Mouse (Mus musculus): ENCODE measurements around the gene Ak5. TPM values are rescaled to one million over a fixed set of nuclear protein-coding genes. Genes with fewer than 3 reads are reported as not detected.

Gene Ak5
- polyA plus RNA-seq, 1 experiment, result 9.7 TPM

- Histone ChIP-seq H3K27ac (ENCODE audit: insufficient read depth, low read length) (no peak overlapping the region), H3K27me3 (ENCODE audit: control insufficient read depth, insufficient read depth, low read length) (no peaks in the 10 kb centered on the region), H3K4me1 (ENCODE audit: control insufficient read depth, insufficient read depth, low read length) (no peaks in the 10 kb centered on the region), H3K4me3 (replicated peaks; ENCODE audit: insufficient read depth, low read depth, low read length) (no peak overlapping the region)
- DNase-seq, result no peak
- WGBS, result 98% methylated on average over 4 of the region's 4 CpGs
- TF ChIP-seq CTCF (IDR thresholded peaks at IDR 0.05; ENCODE audit: borderline replicate concordance, insufficient read depth, low read depth, low read length) (no peak), POLR2A (IDR thresholded peaks at IDR 0.05; ENCODE audit: borderline replicate concordance, insufficient read depth, low read length) (no peak)
Observed at GRCm38 (mm10) chr3:152442795-152443194, 225.4 kb downstream of the Ak5 start.

GRCm38 (mm10) chr3:152438068-152438467, 230.1 kb downstream of the Ak5 start:
- TF ChIP-seq POLR2A (IDR thresholded peaks at IDR 0.05; ENCODE audit: borderline replicate concordance, insufficient read depth, low read length) (no peak), CTCF (IDR thresholded peaks at IDR 0.05; ENCODE audit: borderline replicate concordance, insufficient read depth, low read depth, low read length) (no peak)
- no peak overlapping the region for H3K27ac ChIP-seq (ENCODE audit: insufficient read depth, low read length)
- H3K27me3 ChIP-seq (ENCODE audit: control insufficient read depth, insufficient read depth, low read length), result no peaks in the 10 kb centered on the region
- no peak for DNase-seq
- WGBS, result 95% methylated on average over 7 of the region's 7 CpGs
- no peak overlapping the region for H3K4me3 ChIP-seq (replicated peaks; ENCODE audit: insufficient read depth, low read depth, low read length)
- no peaks in the 10 kb centered on the region for H3K4me1 ChIP-seq (ENCODE audit: control insufficient read depth, insufficient read depth, low read length)

GRCm38 (mm10) chr3:152435590-152435989, 232.6 kb downstream of the Ak5 start:
- Histone ChIP-seq H3K4me1 (ENCODE audit: control insufficient read depth, insufficient read depth, low read length) (no peaks in the 10 kb centered on the region), H3K4me3 (replicated peaks; ENCODE audit: insufficient read depth, low read depth, low read length) (no peak overlapping the region), H3K27me3 (ENCODE audit: control insufficient read depth, insufficient read depth, low read length) (0 out of 2 replicates have a peak, but pooled peaks cover 1% of the 10 kb centered on the region), H3K27ac (ENCODE audit: insufficient read depth, low read length) (no peak overlapping the region)
- DNase-seq, result no peak
- TF ChIP-seq POLR2A (IDR thresholded peaks at IDR 0.05; ENCODE audit: borderline replicate concordance, insufficient read depth, low read length), result no peak
- TF ChIP-seq CTCF (IDR thresholded peaks at IDR 0.05; ENCODE audit: borderline replicate concordance, insufficient read depth, low read depth, low read length), result no peak

GRCm38 (mm10) chr3:152432677-152433076, 235.5 kb downstream of the Ak5 start:
- Histone ChIP-seq H3K27ac (ENCODE audit: insufficient read depth, low read length) (no peak overlapping the region), H3K4me3 (replicated peaks; ENCODE audit: insufficient read depth, low read depth, low read length) (no peak overlapping the region), H3K27me3 (ENCODE audit: control insufficient read depth, insufficient read depth, low read length) (0 out of 2 replicates have a peak, but pooled peaks cover 1% of the 10 kb centered on the region), H3K4me1 (ENCODE audit: control insufficient read depth, insufficient read depth, low read length) (no peaks in the 10 kb centered on the region)
- TF ChIP-seq POLR2A (IDR thresholded peaks at IDR 0.05; ENCODE audit: borderline replicate concordance, insufficient read depth, low read length) (no peak), CTCF (IDR thresholded peaks at IDR 0.05; ENCODE audit: borderline replicate concordance, insufficient read depth, low read depth, low read length) (no peak)
- DNase-seq, result no peak
- 97% methylated on average over 7 of the region's 7 CpGs for WGBS

- no peak for DNase-seq
- Histone ChIP-seq H3K4me3 (replicated peaks; ENCODE audit: insufficient read depth, low read depth, low read length) (no peak overlapping the region), H3K27me3 (ENCODE audit: control insufficient read depth, insufficient read depth, low read length) (0 out of 2 replicates have a peak, but pooled peaks cover 1% of the 10 kb centered on the region), H3K4me1 (ENCODE audit: control insufficient read depth, insufficient read depth, low read length) (no peaks in the 10 kb centered on the region), H3K27ac (ENCODE audit: insufficient read depth, low read length) (no peak overlapping the region)
- 89% methylated on average over 8 of the region's 8 CpGs for WGBS
- no peak for TF ChIP-seq CTCF (IDR thresholded peaks at IDR 0.05; ENCODE audit: borderline replicate concordance, insufficient read depth, low read depth, low read length)
- no peak for TF ChIP-seq POLR2A (IDR thresholded peaks at IDR 0.05; ENCODE audit: borderline replicate concordance, insufficient read depth, low read length)
Observed at GRCm38 (mm10) chr3:152428925-152429324, 239.2 kb downstream of the Ak5 start.

Other genes with a start within 250 kb of the Ak5 start
- 34.4 and 37.1 TPM in 2 replicates for gene Pigk, start 45.7 kb upstream of the Ak5 start, polyA plus RNA-seq (2012; rRNA removed)